Mouse (Mus musculus) adrenal gland, adult 2 months (tissue): ENCODE results near the gene Fam222b. TPM values are rescaled to one million over a fixed set of nuclear protein-coding genes. Genes with fewer than 3 reads are reported as not detected.
A peak's percentile ranks its signal among the peaks of the same experiment; 100 is the strongest.
"Not testable (repeated sequence)": the region's sequence is repeated elsewhere in the genome, so short reads cannot be mapped to it uniquely, and the experiment has no call there.

ENCODE experiments used
- DNase-seq: peaks from one replicate; pipeline ENCODE4 v3.0.0; 2021
- polyA plus RNA-seq: library from polyadenylated mRNA; depleted of rRNA; stranded (reverse); fragments of >200 nt; gene quantifications from 2 replicates; pipeline ENCODE4 v1.2.3, GENCODE M21; 2012
- total RNA-seq, 2 experiments: library from RNA; stranded (reverse); gene quantifications; 2 replicates each; pipeline ENCODE4 v1.2.3; 2021

The Fam222b gene
- total and polyA plus RNA-seq, 3 experiments, result 19.7 to 41.7 (median 24.2) TPM

- no peak for DNase-seq
Measured at GRCm38 (mm10) chr11:78180081-78180761, 85.8 kb downstream of the Fam222b start.

DNA sequence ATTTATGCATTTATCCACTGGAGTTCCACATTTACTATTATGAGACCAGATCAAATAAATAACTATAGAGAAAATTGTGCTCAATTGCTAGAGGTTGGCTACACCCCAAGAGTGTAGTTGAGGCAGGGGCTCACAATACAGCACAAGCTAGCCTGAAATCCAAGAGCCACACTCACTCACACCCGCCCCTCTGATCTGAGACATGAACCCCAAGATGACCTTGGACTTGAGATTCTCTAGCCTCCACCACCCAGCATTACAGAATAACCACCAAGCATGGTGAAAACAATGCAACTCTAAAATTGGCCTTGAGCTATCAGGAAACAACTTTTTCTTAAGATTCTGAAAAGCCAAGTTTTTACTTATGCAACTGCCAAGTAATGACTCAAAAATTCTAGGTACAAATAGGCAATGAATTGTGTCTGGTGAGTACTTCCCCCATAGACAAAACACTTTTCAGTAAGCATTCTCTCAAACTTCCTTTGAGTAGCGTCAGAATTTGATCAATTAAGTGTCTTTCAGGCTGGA lies 87.4 kb downstream of the Fam222b start:
- no peak for DNase-seq

GRCm38 (mm10) chr11:78182450-78182849 lies 88.0 kb downstream of the Fam222b start:
- DNase-seq, result no peak

GRCm38 (mm10) chr11:78182961-78183844 lies 88.7 kb downstream of the Fam222b start, which contains the start of gene Rpl23a:
Gene Rpl23a (minus strand): TSS chr11:78183584.
- DNase-seq, result peak; percentile 90

GRCm38 (mm10) chr11:78183884-78184514 lies 89.5 kb downstream of the Fam222b start:
- DNase-seq, result peak; percentile 24

- not testable (repeated sequence) for DNase-seq
Measured at GRCm38 (mm10) chr11:78184702-78185101, 90.2 kb downstream of the Fam222b start.

GRCm38 (mm10) chr11:78188331-78189233 lies 94.1 kb downstream of the Fam222b start, which contains the start of gene Rab34:
Gene Rab34 (plus strand): TSS chr11:78188430.
- DNase-seq, result peak; percentile 88

- peak; percentile 85 for DNase-seq
Measured at GRCm38 (mm10) chr11:78189234-78190040, 95.0 kb downstream of the Fam222b start.

GRCm38 (mm10) chr11:78190041-78190440 lies 95.6 kb downstream of the Fam222b start:
- DNase-seq, result no peak

- DNase-seq, result no peak
Measured at GRCm38 (mm10) chr11:78193113-78193512, 98.7 kb downstream of the Fam222b start, which contains the start of gene Proca1. Gene Proca1 (plus strand): TSS chr11:78193392.

GRCm38 (mm10) chr11:78194411-78195100 lies 100.1 kb downstream of the Fam222b start:
- DNase-seq, result peak; percentile 90

DNA sequence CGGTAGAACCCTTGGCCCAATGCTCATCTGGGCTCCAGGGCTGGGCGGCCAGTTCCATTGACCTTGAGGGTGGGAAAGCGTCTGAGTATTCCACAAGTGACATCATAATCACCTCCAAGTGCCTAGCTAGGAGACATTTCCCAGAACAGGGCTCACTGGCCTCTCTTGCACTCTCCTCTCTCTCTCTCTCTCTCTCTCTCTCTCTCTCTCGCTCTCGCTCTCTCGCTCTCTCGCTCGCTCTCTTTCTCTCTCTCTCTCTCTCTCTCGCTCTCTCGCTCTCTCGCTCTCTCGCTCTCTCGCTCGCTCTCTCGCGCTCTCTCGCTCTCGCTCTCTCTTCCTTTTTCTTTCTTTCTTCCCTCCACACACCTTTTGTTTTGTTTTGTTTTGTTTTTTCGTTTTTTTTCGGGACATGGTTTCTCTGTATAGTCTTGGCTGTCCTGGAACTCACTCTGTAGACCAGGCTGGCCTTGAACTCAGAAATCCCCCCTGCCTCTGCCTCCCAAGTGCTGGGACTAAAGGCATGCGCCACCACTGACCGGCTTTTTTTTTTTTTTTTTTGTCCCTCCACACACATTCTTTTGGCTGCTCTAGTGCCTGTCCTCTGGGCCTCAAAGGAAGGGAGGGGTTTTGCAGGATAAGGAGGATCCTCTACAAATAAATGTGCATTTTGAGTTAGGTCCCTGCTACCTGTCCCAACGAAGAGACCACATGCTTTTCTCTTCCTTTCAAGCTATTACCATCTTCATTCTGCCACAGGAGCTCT lies 100.8 kb downstream of the Fam222b start:
- DNase-seq, result no peak

- no peak for DNase-seq
Measured at GRCm38 (mm10) chr11:78202372-78202771, 107.9 kb downstream of the Fam222b start.

- DNase-seq, result peak; percentile 75
Measured at GRCm38 (mm10) chr11:78204287-78204686, 109.8 kb downstream of the Fam222b start.

DNA sequence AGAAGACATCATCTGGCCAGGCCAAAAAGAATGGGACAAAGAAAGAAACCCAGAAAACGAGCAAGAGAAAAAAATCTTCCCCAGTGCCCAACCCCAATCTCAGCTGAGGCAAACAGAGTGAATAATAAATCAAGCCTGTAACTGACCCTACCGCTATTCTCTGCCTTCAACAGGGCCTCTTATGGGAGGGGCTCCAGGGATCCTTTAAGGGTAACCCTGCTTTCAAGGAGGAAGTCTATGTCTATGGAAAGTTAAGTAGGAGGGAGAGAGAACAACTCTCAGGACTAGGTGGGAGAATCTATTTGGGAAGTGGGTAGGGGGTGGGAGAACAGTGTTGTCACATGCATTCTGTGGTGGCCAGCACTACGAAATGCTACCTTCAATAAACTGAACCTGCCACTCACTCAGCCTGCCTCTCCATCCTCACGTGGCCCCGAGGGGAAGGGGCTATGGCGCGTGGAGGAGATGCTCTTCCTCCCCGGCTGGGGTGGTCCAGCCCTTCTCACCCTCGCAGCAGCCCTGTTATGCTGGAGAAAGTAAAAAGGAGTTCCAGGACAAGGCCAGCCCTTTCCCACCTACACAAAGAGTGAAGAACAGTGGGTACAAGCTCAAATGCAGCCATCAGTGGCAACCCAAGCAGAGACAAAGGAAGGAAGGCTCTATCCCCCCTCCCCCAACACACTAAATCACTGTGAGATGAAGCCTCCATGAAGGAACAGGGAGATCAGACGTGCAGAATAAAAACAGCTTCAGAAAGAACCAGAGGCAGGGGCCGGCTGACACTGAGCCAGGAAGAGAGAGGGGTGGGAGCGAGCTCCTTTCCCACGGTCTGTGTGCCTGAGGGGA lies 111.1 kb downstream of the Fam222b start:
- no peak for DNase-seq
